Mouse (Mus musculus): ENCODE measurements around the gene Gemin8. TPM values are rescaled to one million over a fixed set of nuclear protein-coding genes. Genes with fewer than 3 reads are reported as not detected.

Gemin8 gene
- 17.8 and 19.2 TPM in 2 replicates for polyA plus RNA-seq (2014; fragmentation: Nextera tagmentation; extraction: Ambion mirVana)

DNA sequence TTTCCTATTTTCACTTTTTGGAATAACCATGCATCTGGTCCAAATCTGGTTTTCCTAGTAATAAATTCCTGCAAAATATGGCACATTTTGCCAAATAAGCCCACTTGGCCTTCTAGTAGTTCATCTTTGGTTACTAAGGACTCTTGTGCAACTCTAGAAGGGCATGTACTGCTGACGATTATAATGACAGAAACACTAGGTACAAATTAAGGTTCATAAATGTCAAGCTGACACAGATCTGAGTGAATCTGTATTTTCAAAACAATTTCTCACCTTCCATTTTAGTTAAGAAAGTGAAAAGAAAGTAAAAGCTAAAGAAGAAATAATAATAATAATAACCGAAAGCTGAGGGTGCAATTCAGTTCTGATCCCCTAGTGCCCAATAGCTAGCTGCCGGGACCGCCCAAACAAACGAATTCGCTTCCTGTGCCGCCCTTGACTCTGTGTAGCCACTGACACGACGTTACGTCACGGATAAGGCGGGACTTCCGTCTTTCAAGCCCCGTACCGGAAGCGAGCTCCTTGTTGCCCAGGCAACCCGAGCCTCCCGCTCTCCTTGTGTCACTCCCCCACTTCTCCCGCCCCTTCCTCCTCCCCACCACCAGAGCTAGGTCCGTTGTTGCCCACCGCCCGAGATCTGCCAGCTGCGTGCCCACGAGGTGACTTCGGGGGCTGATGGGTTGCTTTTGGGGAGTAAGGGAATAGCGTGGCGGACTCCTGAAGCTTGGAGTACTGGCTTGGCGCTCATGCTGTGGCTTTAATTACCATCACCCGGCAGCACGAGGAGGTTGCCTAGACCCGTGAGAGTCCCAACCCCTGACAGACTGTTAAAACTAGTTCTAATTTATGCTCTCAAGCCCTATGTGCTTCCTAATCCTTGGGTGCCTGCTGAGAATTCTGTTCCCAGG is at the start of gene Gemin8:
TSS of gene Gemin8 (plus strand) at position 563 of the 908 bp plus-strand sequence.
- Histone ChIP-seq H3K27ac (ENCODE audit: low read depth, low read length) (peak within 1 kb of the TSS; percentile 62; the same call in 1 of the 2 replicates), H3K9me3 (ENCODE audit: control insufficient read depth, low read length) (no peaks in the 10 kb centered on the region), H3K4me3 (ENCODE audit: low read length) (peak within 1 kb of the TSS; percentile 48), H3K4me1 (ENCODE audit: control insufficient read depth, insufficient read depth, low read length) (no peaks in the 10 kb centered on the region), H3K4me2 (replicated peaks; ENCODE audit: low read depth, low read length) (peak within 1 kb of the TSS; percentile 47), H3K27me3 (ENCODE audit: control insufficient read depth, insufficient read depth, low read length) (no peaks in the 10 kb centered on the region), H3K36me3 (ENCODE audit: control insufficient read depth, insufficient read depth, low read length) (no peaks in the 10 kb centered on the region), H3K9ac (ENCODE audit: low read depth, low read length) (peak within 1 kb of the TSS; percentile 53)
- WGBS, result 24% methylated on average over 31 of the region's 31 CpGs
- peak; percentile 99 for ATAC-seq (ENCODE audit: low FRiP score, low TSS enrichment)

DNA sequence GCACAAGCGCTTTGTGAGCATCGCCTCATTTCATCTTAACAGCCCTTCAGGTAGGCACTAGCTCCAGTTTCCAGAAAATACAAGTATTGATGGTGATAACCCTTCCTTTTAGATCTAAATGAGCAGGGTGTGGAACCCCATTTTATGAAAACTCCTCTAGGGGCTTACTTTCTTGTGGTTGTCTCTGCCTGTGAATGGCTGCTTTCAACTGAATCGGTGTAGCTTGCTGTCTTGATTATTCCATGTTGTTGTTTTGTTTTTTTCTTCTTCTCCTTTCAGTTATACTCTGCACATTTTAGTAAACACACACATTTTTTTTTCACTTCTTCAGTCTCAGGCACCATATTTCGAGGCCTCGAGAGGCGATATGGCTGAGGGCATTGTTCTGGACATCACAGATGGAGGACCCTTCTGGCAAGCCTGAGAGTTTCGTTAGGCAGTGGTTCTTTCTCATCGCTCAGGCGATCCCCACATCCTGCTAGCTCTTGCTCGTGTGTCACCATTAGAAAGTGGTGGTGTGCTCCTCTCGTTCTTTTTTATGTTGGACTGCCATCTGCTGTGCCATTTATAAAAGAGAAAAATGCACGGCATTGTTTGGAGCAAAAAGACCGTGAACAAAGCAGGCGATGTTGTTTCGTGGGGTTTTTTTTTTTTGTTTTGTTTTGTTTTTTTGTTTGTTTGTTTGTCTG is 23.0 kb upstream of the Gemin8 start:
- Histone ChIP-seq H3K27ac (ENCODE audit: low read depth, low read length) (no peak overlapping the region), H3K4me3 (ENCODE audit: low read length) (no peak overlapping the region), H3K9ac (ENCODE audit: low read depth, low read length) (no peak overlapping the region), H3K9me3 (ENCODE audit: control insufficient read depth, low read length) (no peaks in the 10 kb centered on the region), H3K4me2 (replicated peaks; ENCODE audit: low read depth, low read length) (no peak overlapping the region), H3K4me1 (ENCODE audit: control insufficient read depth, insufficient read depth, low read length) (no peaks in the 10 kb centered on the region), H3K36me3 (ENCODE audit: control insufficient read depth, insufficient read depth, low read length) (no peaks in the 10 kb centered on the region), H3K27me3 (ENCODE audit: control insufficient read depth, insufficient read depth, low read length) (no peaks in the 10 kb centered on the region)
- no peak for ATAC-seq (ENCODE audit: low FRiP score, low TSS enrichment)
- 80% methylated on average over 15 of the region's 15 CpGs for WGBS

DNA sequence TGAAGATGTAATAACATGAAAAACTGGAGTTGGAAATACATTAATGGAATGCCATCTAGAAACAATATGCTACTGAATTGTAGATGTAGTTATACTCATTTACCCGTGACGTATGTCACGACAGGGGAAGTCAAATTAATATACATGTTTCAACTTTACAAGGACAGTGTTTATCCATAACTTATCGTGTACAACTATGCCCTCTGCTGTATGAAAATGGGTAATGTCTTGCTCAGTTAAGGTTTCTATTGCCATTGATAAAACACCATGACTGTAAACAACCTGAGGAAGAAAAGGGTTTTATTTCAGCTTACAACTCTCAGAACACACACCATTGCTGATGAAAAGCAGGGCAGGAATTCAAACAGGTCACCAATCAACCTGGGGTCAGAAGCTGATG is 7.5 kb upstream of the Gemin8 start:
- no peak overlapping the region for H3K4me2 ChIP-seq (replicated peaks; ENCODE audit: low read depth, low read length)
- no peak overlapping the region for H3K9ac ChIP-seq (ENCODE audit: low read depth, low read length)
- no peaks in the 10 kb centered on the region for H3K9me3 ChIP-seq (ENCODE audit: control insufficient read depth, low read length)
- H3K27ac ChIP-seq (ENCODE audit: low read depth, low read length), result no peak overlapping the region
- H3K4me3 ChIP-seq (ENCODE audit: low read length), result no peak overlapping the region
- ATAC-seq (ENCODE audit: low FRiP score, low TSS enrichment), result no peak
- H3K36me3 ChIP-seq (ENCODE audit: control insufficient read depth, insufficient read depth, low read length), result no peaks in the 10 kb centered on the region
- WGBS, result 71% methylated on average over 4 of the region's 4 CpGs
- no peaks in the 10 kb centered on the region for H3K4me1 ChIP-seq (ENCODE audit: control insufficient read depth, insufficient read depth, low read length)
- H3K27me3 ChIP-seq (ENCODE audit: control insufficient read depth, insufficient read depth, low read length), result no peaks in the 10 kb centered on the region

DNA sequence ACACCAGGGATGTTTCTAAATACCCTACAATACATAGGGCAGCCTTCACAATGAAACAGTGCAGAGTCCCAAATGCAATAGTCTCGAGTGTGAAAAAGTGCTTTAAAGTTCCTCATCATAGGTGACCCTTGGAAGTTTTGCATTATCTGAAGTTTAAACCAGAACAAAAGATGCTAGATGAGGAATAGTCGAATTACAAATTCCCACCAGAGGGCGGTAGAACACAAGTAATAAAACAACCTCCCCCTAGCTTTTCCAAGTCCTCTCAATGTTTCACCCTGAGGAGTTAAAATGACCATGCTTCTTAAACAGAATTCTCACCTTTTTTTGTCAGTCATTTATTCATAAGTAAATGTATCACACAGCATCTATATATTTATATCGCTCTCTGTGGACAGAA is 2.9 kb upstream of the Gemin8 start:
- H3K4me1 ChIP-seq (ENCODE audit: control insufficient read depth, insufficient read depth, low read length), result no peaks in the 10 kb centered on the region
- no peaks in the 10 kb centered on the region for H3K27me3 ChIP-seq (ENCODE audit: control insufficient read depth, insufficient read depth, low read length)
- no peaks in the 10 kb centered on the region for H3K36me3 ChIP-seq (ENCODE audit: control insufficient read depth, insufficient read depth, low read length)
- H3K4me3 ChIP-seq (ENCODE audit: low read length), result no peak overlapping the region
- no peak overlapping the region for H3K4me2 ChIP-seq (replicated peaks; ENCODE audit: low read depth, low read length)
- no peaks in the 10 kb centered on the region for H3K9me3 ChIP-seq (ENCODE audit: control insufficient read depth, low read length)
- WGBS, result 12% methylated on average over 4 of the region's 4 CpGs
- no peak for ATAC-seq (ENCODE audit: low FRiP score, low TSS enrichment)
- no peak overlapping the region for H3K27ac ChIP-seq (ENCODE audit: low read depth, low read length)
- H3K9ac ChIP-seq (ENCODE audit: low read depth, low read length), result no peak overlapping the region

DNA sequence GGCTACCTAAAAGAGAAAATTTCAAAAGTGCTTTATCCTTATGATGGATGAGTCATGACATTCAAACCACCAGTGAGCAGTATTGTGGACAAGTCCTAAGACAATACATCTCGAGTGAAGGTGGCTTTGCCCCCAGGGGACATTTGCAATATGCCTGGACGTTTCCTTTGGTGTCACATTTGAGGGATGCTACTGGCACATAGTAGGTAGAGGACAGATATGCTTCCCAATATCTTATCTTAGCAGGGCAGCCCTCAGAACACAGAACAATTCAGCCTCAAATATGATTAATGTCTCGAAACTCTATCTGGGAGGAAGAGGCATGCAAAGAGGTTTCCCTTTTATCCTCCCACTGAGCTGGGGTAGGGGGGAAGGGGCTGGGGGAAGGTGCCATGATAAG is 2.3 kb upstream of the Gemin8 start:
- WGBS, result 65% methylated on average over 3 of the region's 3 CpGs
- no peaks in the 10 kb centered on the region for H3K4me1 ChIP-seq (ENCODE audit: control insufficient read depth, insufficient read depth, low read length)

DNA sequence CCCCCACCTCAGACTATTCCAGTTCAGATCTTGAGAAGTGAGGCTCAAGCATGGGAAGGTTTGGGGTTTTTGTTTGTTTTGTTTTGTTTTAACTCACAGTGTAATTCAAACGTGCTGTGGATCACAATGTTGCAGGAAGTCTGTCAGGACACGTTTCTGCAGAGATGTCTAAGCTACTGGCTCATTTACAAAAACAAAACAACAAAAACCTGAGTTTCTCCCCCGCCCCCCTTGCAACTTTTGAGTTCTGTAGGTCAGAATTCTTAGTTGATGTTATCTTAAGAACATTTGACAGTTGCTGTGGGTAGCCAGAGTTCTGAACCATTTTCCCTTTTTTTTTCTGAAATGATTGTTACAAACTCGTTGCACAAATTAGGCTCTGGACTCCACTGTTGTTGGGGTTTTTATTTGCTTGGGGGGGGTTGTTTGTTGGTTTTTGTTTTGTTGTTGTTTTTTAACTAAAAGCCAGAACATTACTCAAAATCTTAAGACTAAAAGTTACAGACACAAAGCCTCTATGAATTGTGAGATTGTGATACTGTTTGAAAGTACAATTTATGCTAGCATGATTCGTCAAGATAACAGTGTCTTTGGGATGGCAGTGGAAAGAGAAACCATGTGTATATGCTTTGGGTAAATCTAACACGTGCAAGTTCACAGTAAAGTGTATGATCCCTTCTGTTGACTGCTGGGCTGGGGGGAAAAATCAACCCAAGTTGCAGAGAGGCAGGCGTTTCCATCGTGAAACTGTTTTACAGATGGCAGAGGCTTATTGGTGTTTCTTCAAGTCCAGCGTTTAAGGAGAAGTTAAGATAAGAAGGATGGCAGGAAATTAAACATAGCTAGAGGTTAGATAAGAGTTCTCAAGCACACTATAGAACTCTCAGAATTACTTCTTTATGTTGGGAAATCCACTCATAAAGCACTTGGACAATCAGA is 815 bp downstream of the Gemin8 start:
- peak overlapping the region; percentile 47 for H3K4me2 ChIP-seq (replicated peaks; ENCODE audit: low read depth, low read length)
- no peaks in the 10 kb centered on the region for H3K4me1 ChIP-seq (ENCODE audit: control insufficient read depth, insufficient read depth, low read length)
- no peak for ATAC-seq (ENCODE audit: low FRiP score, low TSS enrichment)
- H3K4me3 ChIP-seq (ENCODE audit: low read length), result peak overlapping the region; percentile 48
- H3K9ac ChIP-seq (ENCODE audit: low read depth, low read length), result peak overlapping the region; percentile 53
- no peaks in the 10 kb centered on the region for H3K9me3 ChIP-seq (ENCODE audit: control insufficient read depth, low read length)
- peak overlapping the region; percentile 62; the same call in 1 of the 2 replicates for H3K27ac ChIP-seq (ENCODE audit: low read depth, low read length)
- WGBS, result 35% methylated on average over 9 of the region's 9 CpGs
- H3K27me3 ChIP-seq (ENCODE audit: control insufficient read depth, insufficient read depth, low read length), result no peaks in the 10 kb centered on the region
- H3K36me3 ChIP-seq (ENCODE audit: control insufficient read depth, insufficient read depth, low read length), result no peaks in the 10 kb centered on the region

More for the DNA sequence above, 2.3 kb upstream of the Gemin8 start:
- H3K27ac ChIP-seq (ENCODE audit: low read depth, low read length), result no peak overlapping the region
- no peaks in the 10 kb centered on the region for H3K36me3 ChIP-seq (ENCODE audit: control insufficient read depth, insufficient read depth, low read length)
- H3K4me3 ChIP-seq (ENCODE audit: low read length), result no peak overlapping the region
- ATAC-seq (ENCODE audit: low FRiP score, low TSS enrichment), result no peak
- no peak overlapping the region for H3K9ac ChIP-seq (ENCODE audit: low read depth, low read length)
- no peaks in the 10 kb centered on the region for H3K9me3 ChIP-seq (ENCODE audit: control insufficient read depth, low read length)
- no peak overlapping the region for H3K4me2 ChIP-seq (replicated peaks; ENCODE audit: low read depth, low read length)
- H3K27me3 ChIP-seq (ENCODE audit: control insufficient read depth, insufficient read depth, low read length), result no peaks in the 10 kb centered on the region

DNA sequence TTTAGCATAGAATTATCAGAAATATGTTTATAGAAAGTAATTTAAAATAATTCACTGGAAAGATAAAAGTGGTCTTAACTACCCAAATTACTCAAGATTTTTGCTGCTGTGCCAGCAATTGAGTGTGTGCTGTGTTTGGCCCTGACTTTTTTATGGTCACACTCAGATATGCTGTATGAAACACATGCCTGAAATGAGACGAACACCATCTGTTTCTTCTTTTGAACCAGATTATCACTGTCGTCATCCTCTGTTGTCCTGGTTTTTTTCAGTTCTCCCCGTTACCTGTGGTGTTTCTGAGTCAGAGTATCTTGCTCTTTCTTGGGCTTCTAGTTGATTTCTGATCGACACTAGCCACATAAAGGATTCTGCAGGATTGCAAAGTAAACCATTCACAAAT is 1.8 kb downstream of the Gemin8 start:
- Histone ChIP-seq H3K27me3 (ENCODE audit: control insufficient read depth, insufficient read depth, low read length) (no peaks in the 10 kb centered on the region), H3K9ac (ENCODE audit: low read depth, low read length) (no peak overlapping the region), H3K4me1 (ENCODE audit: control insufficient read depth, insufficient read depth, low read length) (no peaks in the 10 kb centered on the region), H3K36me3 (ENCODE audit: control insufficient read depth, insufficient read depth, low read length) (no peaks in the 10 kb centered on the region), H3K4me2 (replicated peaks; ENCODE audit: low read depth, low read length) (no peak overlapping the region), H3K27ac (ENCODE audit: low read depth, low read length) (no peak overlapping the region), H3K4me3 (ENCODE audit: low read length) (no peak overlapping the region), H3K9me3 (ENCODE audit: control insufficient read depth, low read length) (no peaks in the 10 kb centered on the region)
- no peak for ATAC-seq (ENCODE audit: low FRiP score, low TSS enrichment)
- WGBS, result 72% methylated on average over 4 of the region's 4 CpGs

DNA sequence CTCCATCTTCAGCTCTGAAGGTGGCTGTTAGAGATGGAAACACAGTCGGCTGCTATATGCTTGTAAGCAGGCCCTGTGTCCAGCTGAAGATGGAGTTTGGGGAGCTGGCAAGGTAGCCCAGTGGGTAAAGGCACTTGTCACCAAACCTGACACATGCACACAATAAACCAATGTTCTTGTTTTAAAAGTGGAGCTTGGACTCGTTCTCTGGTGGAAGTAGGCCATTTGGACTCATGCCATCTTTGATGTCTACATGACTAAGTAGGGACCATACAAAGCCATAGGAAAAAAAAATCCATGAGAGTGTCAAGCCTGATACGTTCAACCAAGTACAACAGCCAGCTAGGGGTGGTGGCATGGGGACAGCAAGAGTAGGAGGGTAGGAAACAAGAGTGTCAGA is 2.4 kb downstream of the Gemin8 start:
- WGBS, result 78% methylated on average over 3 of the region's 3 CpGs
- ATAC-seq (ENCODE audit: low FRiP score, low TSS enrichment), result no peak
- H3K27me3 ChIP-seq (ENCODE audit: control insufficient read depth, insufficient read depth, low read length), result no peaks in the 10 kb centered on the region
- H3K4me3 ChIP-seq (ENCODE audit: low read length), result no peak overlapping the region
- H3K9ac ChIP-seq (ENCODE audit: low read depth, low read length), result no peak overlapping the region
- no peaks in the 10 kb centered on the region for H3K36me3 ChIP-seq (ENCODE audit: control insufficient read depth, insufficient read depth, low read length)
- H3K4me2 ChIP-seq (replicated peaks; ENCODE audit: low read depth, low read length), result no peak overlapping the region
- no peak overlapping the region for H3K27ac ChIP-seq (ENCODE audit: low read depth, low read length)
- H3K9me3 ChIP-seq (ENCODE audit: control insufficient read depth, low read length), result no peaks in the 10 kb centered on the region
- H3K4me1 ChIP-seq (ENCODE audit: control insufficient read depth, insufficient read depth, low read length), result no peaks in the 10 kb centered on the region
